Mouse (Mus musculus) forebrain, embryonic 16.5 days (tissue): ENCODE measurements around the gene Tubb4a. TPM values are rescaled to one million over a fixed set of nuclear protein-coding genes. Genes with fewer than 3 reads are reported as not detected.

Source experiments
- ATAC-seq: fragments of 200-750 bp; cut with Nextera tagmentation; 2 replicates; pipeline ENCODE4 v1.8.0; 2017; ENCODE audit warnings: mild to moderate bottlenecking, moderate library complexity
- H3K27ac ChIP-seq: fragments of 300-500 bp; sonication (generic); 2 replicates; pipeline ENCODE4 v1.5.1; 2014; ENCODE audit warnings: low read length, control low read depth
- H3K27me3 ChIP-seq: fragments of 300-500 bp; sonication (generic); replicated peaks from 2 replicates; pipeline ENCODE4 v1.6.1; 2014; ENCODE audit warnings: low read length; ENCODE audit not compliant: control insufficient read depth, insufficient read depth
- H3K36me3 ChIP-seq: fragments of 300-500 bp; sonication (generic); 2 replicates; pipeline ENCODE4 v1.6.1; 2014; ENCODE audit not compliant: control insufficient read depth, insufficient read depth
- H3K4me1 ChIP-seq: fragments of 300-500 bp; sonication (generic); replicated peaks from 2 replicates; pipeline ENCODE4 v1.6.1; 2014; ENCODE audit warnings: low read length; ENCODE audit not compliant: control insufficient read depth, insufficient read depth
- H3K4me2 ChIP-seq: fragments of 300-500 bp; sonication (generic); 2 replicates; pipeline ENCODE4 v1.6.1; 2014; ENCODE audit warnings: mild to moderate bottlenecking, low read length, control low read depth
- H3K4me3 ChIP-seq: fragments of 300-500 bp; sonication (generic); replicated peaks from 2 replicates; pipeline ENCODE4 v1.5.1; 2014; ENCODE audit warnings: mild to moderate bottlenecking, low read length, control low read depth
- H3K9ac ChIP-seq: fragments of 300-500 bp; sonication (generic); replicated peaks from 2 replicates; pipeline ENCODE4 v1.6.1; 2014; ENCODE audit warnings: low read depth, low read length, control low read depth
- H3K9me3 ChIP-seq: fragments of 300-500 bp; sonication (generic); 2 replicates; pipeline ENCODE4 v1.6.1; 2016; ENCODE audit warnings: low read length; ENCODE audit not compliant: control insufficient read depth
- WGBS: fragments of 180-500 bp; shearing (Covaris S2); extraction: QIAGEN DNeasy Blood & Tissue Kit; methylation state at CpG from one replicate; pipeline ENCODE4 v1.1.7; 2014; 5-methylcytosine and 5-hydroxymethylcytosine counted together
- polyA plus RNA-seq: library from polyadenylated mRNA; unstranded; fragments of >200 nt; fragmentation: Nextera tagmentation; extraction: Ambion mirVana; gene quantifications from 2 replicates; pipeline ENCODE4 v1.2.1, GENCODE M21; 2015

Tubb4a gene
- polyA plus RNA-seq, 1 experiment from 2014 or later = 318 TPM

DNA sequence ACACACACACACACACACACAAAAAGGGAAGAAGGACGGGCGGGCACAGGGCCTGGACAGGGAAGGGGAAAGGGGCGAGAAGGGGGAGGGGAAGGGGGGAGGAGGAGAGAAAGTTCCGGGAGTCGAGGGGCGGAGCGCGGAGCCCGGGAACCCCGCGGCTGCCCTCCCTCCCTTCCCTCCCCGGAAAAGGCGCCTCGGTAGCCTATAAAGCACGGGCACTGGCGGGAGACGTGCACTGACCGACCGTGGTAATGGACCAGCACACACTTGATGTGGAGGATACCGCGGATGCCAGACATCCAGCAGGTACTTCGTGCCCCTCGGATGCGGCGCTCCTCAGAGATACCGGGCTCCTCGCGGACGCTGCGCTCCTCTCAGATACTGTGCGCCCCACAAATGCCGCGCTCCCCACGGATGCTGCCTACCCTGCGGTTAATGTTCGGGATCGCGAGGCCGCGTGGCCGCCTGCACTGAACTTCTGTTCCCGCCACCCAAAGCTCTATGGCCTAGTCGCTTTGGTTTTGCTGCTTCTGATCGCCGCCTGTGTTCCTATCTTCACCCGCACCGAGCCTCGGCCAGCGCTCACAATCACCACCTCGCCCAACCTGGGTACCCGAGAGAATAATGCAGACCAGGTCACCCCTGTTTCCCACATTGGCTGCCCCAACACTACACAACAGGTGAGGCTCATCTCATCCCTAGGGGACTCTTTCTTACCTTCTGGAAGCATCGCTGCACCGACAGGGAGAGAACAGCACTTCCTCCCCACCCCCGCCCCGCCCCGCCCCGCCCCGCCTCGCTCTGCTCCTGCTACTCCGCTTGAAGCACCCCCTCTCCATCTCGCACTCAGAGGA, 17.8 kb upstream of the Tubb4a start, which contains the start of gene Tnfsf9:
Gene Tnfsf9 (plus strand): TSS at position 145 of the 854 bp plus-strand sequence.
- Histone ChIP-seq H3K36me3 (no peaks in the 10 kb centered on the region), H3K27me3 (no peaks in the 10 kb centered on the region), H3K27ac (no peak within 1 kb of the TSS; the same call in 1 of the 2 replicates), H3K4me2 (peak within 1 kb of the TSS; percentile 53), H3K4me3 (peak within 1 kb of the TSS; percentile 87), H3K4me1 (peaks cover 21% of the 10 kb centered on the region), H3K9me3 (no peaks in the 10 kb centered on the region), H3K9ac (peak within 1 kb of the TSS; percentile 89)
- peak; percentile 85 for ATAC-seq
- WGBS = under 1% methylated on average over 53 of the region's 61 CpGs

DNA sequence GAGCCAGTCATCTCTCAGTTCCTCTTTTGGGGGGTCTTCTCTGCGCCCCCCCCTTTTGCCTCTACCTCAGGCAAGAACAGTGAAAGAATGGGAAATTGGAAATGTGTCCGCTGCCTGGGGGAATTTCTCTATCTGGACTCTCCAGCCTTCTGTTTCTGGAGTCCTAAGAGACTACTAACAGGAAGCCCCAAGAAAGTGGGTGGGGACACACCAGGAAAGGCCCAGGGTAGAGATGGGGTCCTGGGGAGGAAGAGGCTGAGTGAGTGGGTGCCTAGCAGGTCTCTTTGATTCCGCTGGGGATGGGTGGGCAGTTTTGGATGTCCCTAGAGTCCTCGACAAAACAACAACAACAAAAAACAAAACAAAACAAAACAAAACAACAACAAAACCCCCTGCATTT, 16.9 kb upstream of the Tubb4a start:
- peak overlapping the region; percentile 87 for H3K4me3 ChIP-seq
- H3K36me3 ChIP-seq = no peaks in the 10 kb centered on the region
- H3K27me3 ChIP-seq = no peaks in the 10 kb centered on the region
- peak; percentile 19 for ATAC-seq
- H3K27ac ChIP-seq = no peak overlapping the region
- WGBS = 44% methylated on average over 4 of the region's 4 CpGs
- H3K9me3 ChIP-seq = no peaks in the 10 kb centered on the region
- peak overlapping the region; percentile 53 for H3K4me2 ChIP-seq
- H3K4me1 ChIP-seq = peaks cover 21% of the 10 kb centered on the region
- no peak overlapping the region; the same call in 1 of the 2 replicates for H3K9ac ChIP-seq

DNA sequence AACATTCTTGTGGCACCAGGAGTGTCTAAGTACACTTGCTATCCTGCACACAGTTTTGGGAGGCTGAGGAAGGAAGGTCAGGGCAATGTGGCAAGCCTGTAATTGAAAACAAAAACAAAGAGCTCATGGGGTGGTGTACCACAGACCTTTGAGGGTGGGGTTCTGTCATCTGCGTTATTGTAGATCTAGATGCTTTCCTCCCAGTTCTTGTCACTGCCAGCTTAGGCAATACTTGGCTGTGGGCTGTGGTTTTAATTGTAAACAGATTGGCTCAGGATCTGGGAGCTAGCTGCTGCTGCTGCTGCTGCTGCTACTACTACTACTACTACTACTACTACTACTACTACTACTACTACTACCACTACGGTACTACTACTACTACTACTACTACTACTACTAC, 14.7 kb upstream of the Tubb4a start:
- no peak for ATAC-seq
- Histone ChIP-seq H3K9ac (no peak overlapping the region), H3K27me3 (no peaks in the 10 kb centered on the region), H3K4me2 (no peak overlapping the region), H3K9me3 (no peaks in the 10 kb centered on the region), H3K4me1 (peaks cover 21% of the 10 kb centered on the region), H3K4me3 (no peak overlapping the region), H3K27ac (no peak overlapping the region), H3K36me3 (no peaks in the 10 kb centered on the region)
- 91% methylated on average over 2 of the region's 2 CpGs for WGBS

DNA sequence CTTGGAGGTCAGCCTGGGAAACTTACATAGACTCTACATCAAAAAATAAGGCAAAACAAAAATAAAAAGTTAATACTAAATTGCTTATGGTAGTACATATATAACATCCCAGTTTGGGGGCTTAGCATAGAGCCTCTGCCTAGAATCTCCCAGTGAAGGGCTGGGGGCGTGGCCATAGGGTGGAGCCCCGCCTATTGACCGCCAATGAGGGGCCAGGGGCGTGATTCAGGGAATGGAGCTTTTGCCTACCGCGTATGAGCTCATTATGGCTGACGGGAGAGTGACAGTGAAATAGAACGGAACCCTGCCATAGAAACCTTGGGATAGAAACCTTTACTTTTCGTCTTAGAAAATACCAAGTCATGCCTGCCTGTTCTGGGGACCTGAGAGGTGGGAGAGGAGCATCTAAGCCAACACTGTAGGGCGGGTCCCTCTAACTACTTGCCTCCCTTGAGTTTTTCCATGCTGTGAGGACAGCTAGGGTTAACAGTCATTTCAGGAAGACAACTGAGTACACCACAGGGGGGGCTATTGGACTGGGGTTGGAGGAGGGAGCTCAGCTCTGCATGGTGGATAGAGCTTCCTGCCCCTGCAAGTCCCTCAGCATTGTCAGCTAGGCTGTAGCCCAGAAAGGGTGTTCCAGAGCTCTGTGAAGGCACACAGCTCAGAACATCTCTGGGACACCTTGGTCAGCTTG, 12.2 kb upstream of the Tubb4a start:
- Histone ChIP-seq H3K27me3 (no peaks in the 10 kb centered on the region), H3K36me3 (no peaks in the 10 kb centered on the region), H3K27ac (no peak overlapping the region), H3K4me2 (no peak overlapping the region), H3K9me3 (no peaks in the 10 kb centered on the region), H3K4me3 (no peak overlapping the region), H3K9ac (no peak overlapping the region), H3K4me1 (peaks cover 13% of the 10 kb centered on the region)
- ATAC-seq = no peak
- WGBS = 10% methylated on average over 10 of the region's 10 CpGs

DNA sequence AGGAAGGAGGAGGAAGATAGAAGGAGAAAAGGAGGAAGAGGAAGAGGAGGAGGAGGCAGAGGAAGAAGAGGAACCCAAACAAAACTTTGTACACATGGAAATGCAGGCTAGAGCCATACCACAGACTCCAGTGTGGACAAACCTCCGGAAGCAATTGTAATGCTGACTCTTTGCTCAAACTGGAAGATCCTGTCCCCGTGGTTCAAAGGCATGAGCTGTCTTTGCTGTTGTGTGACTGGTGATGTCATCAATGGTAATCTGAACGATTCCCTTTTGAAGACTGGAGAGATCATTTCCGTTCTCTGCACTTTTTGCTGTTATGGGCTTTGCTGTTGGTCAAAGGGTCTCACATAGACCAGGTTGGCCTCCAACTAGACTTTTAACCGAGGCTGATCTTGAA, 10.7 kb upstream of the Tubb4a start:
- no peaks in the 10 kb centered on the region for H3K27me3 ChIP-seq
- H3K36me3 ChIP-seq = no peaks in the 10 kb centered on the region
- H3K9ac ChIP-seq = no peak overlapping the region
- no peak for ATAC-seq
- H3K9me3 ChIP-seq = no peaks in the 10 kb centered on the region
- no peak overlapping the region for H3K4me3 ChIP-seq
- peaks cover 7% of the 10 kb centered on the region for H3K4me1 ChIP-seq
- no peak overlapping the region for H3K4me2 ChIP-seq
- no peak overlapping the region for H3K27ac ChIP-seq
- WGBS = 89% methylated on average over 5 of the region's 5 CpGs

DNA sequence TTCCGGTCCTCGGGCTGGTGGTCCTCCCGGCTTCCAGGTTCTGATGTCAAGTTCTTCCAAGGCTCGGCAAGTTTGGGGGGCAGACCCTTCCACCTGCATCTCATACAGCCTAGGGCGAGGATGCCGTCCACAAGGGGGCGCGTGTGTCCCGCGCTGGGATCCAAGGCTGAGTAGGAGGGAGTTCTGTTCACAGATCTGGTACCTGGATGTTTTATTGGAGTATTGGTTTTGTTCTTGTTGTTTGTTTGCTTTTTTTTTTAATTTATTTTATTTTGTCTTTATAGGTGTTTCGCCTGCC, 9.0 kb upstream of the Tubb4a start:
- peak overlapping the region; percentile 46 for H3K4me2 ChIP-seq
- H3K27ac ChIP-seq = no peak overlapping the region
- no peak overlapping the region for H3K9ac ChIP-seq
- peak overlapping the region; percentile 21 for H3K4me3 ChIP-seq
- H3K27me3 ChIP-seq = no peaks in the 10 kb centered on the region
- peaks cover 7% of the 10 kb centered on the region for H3K4me1 ChIP-seq
- WGBS = under 1% methylated on average over 11 of the region's 11 CpGs
- ATAC-seq = peak; percentile 90
- H3K9me3 ChIP-seq = no peaks in the 10 kb centered on the region
- H3K36me3 ChIP-seq = no peaks in the 10 kb centered on the region

DNA sequence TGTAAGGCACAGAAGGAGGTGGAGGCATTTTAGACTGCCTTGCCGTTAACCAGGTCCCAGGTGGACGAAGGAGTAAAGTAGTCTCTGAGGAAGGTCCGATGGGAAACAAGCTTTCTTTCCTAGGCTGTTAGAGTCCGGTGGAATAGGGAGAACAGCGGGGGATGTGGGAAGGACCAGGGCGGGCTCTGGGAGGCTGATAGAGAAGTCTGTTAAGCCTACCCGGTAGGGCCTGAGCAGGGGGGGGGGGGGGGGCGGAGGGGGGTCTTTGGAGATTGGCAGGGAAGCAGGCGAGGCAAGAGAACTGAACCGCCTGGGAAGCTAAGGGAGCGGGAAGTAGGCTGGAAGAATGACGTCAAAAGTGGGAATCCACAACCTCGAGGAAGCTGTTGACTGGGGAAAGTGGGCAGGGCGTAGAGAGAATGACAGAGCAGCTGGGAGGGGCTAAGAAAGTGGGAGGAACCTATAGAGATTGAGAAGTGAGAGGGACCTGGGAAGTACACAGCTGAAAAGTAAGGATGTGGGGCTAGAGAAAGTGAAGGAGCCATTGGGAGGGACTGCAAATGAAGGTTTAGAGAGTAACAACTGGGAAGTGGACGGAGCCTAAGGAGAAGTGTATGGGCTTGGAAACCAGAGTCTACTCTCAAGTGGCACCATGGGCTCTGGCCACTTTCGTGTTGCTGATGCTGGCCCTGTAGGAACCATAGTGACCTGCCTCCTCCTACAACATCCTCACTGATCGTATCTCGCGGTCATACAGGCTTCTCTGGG, 8.5 kb upstream of the Tubb4a start:
- no peaks in the 10 kb centered on the region for H3K36me3 ChIP-seq
- peak; percentile 80 for ATAC-seq
- H3K27me3 ChIP-seq = no peaks in the 10 kb centered on the region
- H3K4me1 ChIP-seq = peaks cover 7% of the 10 kb centered on the region
- under 1% methylated on average over 18 of the region's 19 CpGs for WGBS
- peak overlapping the region; percentile 21 for H3K4me3 ChIP-seq
- no peak overlapping the region; the same call in 1 of the 2 replicates for H3K9ac ChIP-seq
- H3K4me2 ChIP-seq = peak overlapping the region; percentile 46
- no peaks in the 10 kb centered on the region for H3K9me3 ChIP-seq
- no peak overlapping the region for H3K27ac ChIP-seq

DNA sequence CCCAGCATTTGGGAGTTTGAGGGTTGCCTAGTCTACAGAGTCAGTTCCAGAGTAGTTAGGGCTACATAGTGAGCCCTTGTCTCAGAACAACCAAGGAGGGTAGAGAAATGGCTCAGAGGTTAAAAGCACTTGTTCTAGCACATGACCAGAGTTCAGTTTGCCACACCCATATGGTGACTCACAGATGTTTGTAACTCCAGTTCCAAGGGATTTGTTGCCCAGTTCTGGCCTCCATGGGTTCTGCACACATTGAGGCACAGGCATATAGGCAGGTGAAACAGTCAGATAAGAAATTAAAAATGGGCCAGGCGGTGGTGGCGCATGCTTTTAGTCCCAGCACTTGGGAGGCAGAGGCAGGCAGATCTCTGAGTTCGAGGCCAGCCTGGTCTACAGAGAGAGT, 6.6 kb upstream of the Tubb4a start:
- Histone ChIP-seq H3K4me2 (no peak overlapping the region), H3K27ac (no peak overlapping the region), H3K4me1 (peaks cover 7% of the 10 kb centered on the region), H3K9me3 (no peaks in the 10 kb centered on the region), H3K4me3 (no peak overlapping the region), H3K36me3 (no peaks in the 10 kb centered on the region), H3K9ac (no peak overlapping the region), H3K27me3 (no peaks in the 10 kb centered on the region)
- 95% methylated on average over 3 of the region's 3 CpGs for WGBS
- no peak for ATAC-seq
